Mouse (Mus musculus): Measurements from ENCODE around the gene Cyp2w1. TPM values are rescaled to one million over a fixed set of nuclear protein-coding genes. Genes with fewer than 3 reads are reported as not detected.

The Cyp2w1 gene
- polyA plus RNA-seq, 1 experiment from 2014 or later: 11.5 TPM

DNA sequence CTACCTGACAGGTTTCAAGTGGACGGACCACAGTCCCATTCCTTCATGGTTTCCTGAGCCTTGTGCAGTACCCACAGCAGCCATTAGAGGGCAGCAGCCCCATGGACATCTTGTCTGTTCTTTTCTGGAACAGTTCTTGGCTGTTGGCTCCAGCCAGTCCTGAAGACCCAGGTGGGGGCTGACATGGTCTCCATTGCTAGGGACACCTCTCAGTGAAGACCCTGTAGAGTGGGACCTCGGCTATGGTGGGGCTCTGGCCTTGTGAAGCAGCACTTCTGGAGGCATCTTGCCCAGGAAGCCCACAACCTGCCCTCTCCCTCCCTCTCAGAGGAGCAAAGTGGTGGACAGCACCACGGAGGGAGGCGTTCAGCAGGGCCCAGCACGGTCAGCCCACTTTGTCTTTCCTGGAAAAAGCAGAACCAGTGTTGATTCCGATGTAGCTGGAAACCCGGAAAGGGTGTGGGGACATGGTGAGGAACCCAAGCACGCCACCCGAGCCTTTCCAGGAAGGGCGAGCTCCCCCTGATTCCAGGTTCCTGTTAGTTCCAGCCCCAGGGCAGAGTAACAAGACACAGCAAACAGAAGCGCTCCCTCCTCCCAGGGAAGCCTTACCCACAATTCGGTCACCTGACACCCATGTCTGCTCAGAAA lies 12.0 kb downstream of the Cyp2w1 start:
- Histone ChIP-seq H3K4me3 (ENCODE audit: low read depth, low read length) (no peak overlapping the region), H3K9me3 (ENCODE audit: control insufficient read depth, low read length) (no peaks in the 10 kb centered on the region), H3K4me2 (ENCODE audit: low read depth, low read length) (peak overlapping the region; percentile 36), H3K27me3 (replicated peaks; ENCODE audit: control insufficient read depth, insufficient read depth, low read length) (no peaks in the 10 kb centered on the region), H3K9ac (ENCODE audit: low read depth, low read length) (peak overlapping the region; percentile 34; the same call in 1 of the 2 replicates), H3K36me3 (ENCODE audit: control insufficient read depth, insufficient read depth, low read length) (no peaks in the 10 kb centered on the region), H3K27ac (replicated peaks; ENCODE audit: low read depth, low read length) (peak overlapping the region; percentile 59), H3K4me1 (ENCODE audit: control insufficient read depth, insufficient read depth, low read length) (peaks cover 12% of the 10 kb centered on the region)
- WGBS: 18% methylated on average over 11 of the region's 12 CpGs
- ATAC-seq (ENCODE audit: low read depth) (peak; percentile 67), DNase-seq (ENCODE audit: low spot score) (peak; percentile 86)

GRCm38 (mm10) chr5:139364911-139365571 lies 12.6 kb downstream of the Cyp2w1 start:
- DNase-seq (ENCODE audit: low spot score) (no peak), ATAC-seq (ENCODE audit: low read depth) (0 out of 2 replicates have a peak, but pooled peaks have one; percentile 13)
- Histone ChIP-seq H3K4me2 (ENCODE audit: low read depth, low read length) (peak overlapping the region; percentile 36), H3K27ac (replicated peaks; ENCODE audit: low read depth, low read length) (peak overlapping the region; percentile 59; the same call in 1 of the 2 replicates), H3K36me3 (ENCODE audit: control insufficient read depth, insufficient read depth, low read length) (no peaks in the 10 kb centered on the region), H3K4me3 (ENCODE audit: low read depth, low read length) (no peak overlapping the region), H3K9me3 (ENCODE audit: control insufficient read depth, low read length) (no peaks in the 10 kb centered on the region), H3K9ac (ENCODE audit: low read depth, low read length) (peak overlapping the region; percentile 34; the same call in 1 of the 2 replicates), H3K4me1 (ENCODE audit: control insufficient read depth, insufficient read depth, low read length) (peaks cover 12% of the 10 kb centered on the region), H3K27me3 (replicated peaks; ENCODE audit: control insufficient read depth, insufficient read depth, low read length) (no peaks in the 10 kb centered on the region)
- WGBS: 29% methylated on average over 5 of the region's 5 CpGs

GRCm38 (mm10) chr5:139365827-139366226 lies 13.4 kb downstream of the Cyp2w1 start:
- no peaks in the 10 kb centered on the region for H3K27me3 ChIP-seq (replicated peaks; ENCODE audit: control insufficient read depth, insufficient read depth, low read length)
- no peaks in the 10 kb centered on the region for H3K9me3 ChIP-seq (ENCODE audit: control insufficient read depth, low read length)
- ATAC-seq (ENCODE audit: low read depth): no peak
- 90% methylated on average over 1 of the region's 1 CpGs for WGBS
- no peak overlapping the region for H3K4me2 ChIP-seq (ENCODE audit: low read depth, low read length)
- no peak overlapping the region for H3K27ac ChIP-seq (replicated peaks; ENCODE audit: low read depth, low read length)
- no peak overlapping the region for H3K9ac ChIP-seq (ENCODE audit: low read depth, low read length)
- H3K4me1 ChIP-seq (ENCODE audit: control insufficient read depth, insufficient read depth, low read length): peaks cover 12% of the 10 kb centered on the region
- no peaks in the 10 kb centered on the region for H3K36me3 ChIP-seq (ENCODE audit: control insufficient read depth, insufficient read depth, low read length)
- no peak overlapping the region for H3K4me3 ChIP-seq (ENCODE audit: low read depth, low read length)
- DNase-seq (ENCODE audit: low spot score): no peak

GRCm38 (mm10) chr5:139366484-139366883 lies 14.1 kb downstream of the Cyp2w1 start:
- no peaks in the 10 kb centered on the region for H3K27me3 ChIP-seq (replicated peaks; ENCODE audit: control insufficient read depth, insufficient read depth, low read length)
- DNase-seq (ENCODE audit: low spot score): no peak
- no peak for ATAC-seq (ENCODE audit: low read depth)
- H3K4me3 ChIP-seq (ENCODE audit: low read depth, low read length): no peak overlapping the region
- H3K36me3 ChIP-seq (ENCODE audit: control insufficient read depth, insufficient read depth, low read length): no peaks in the 10 kb centered on the region
- H3K9ac ChIP-seq (ENCODE audit: low read depth, low read length): no peak overlapping the region
- H3K4me1 ChIP-seq (ENCODE audit: control insufficient read depth, insufficient read depth, low read length): peaks cover 14% of the 10 kb centered on the region
- no peaks in the 10 kb centered on the region for H3K9me3 ChIP-seq (ENCODE audit: control insufficient read depth, low read length)
- no peak overlapping the region for H3K27ac ChIP-seq (replicated peaks; ENCODE audit: low read depth, low read length)
- H3K4me2 ChIP-seq (ENCODE audit: low read depth, low read length): no peak overlapping the region
- 76% methylated on average over 11 of the region's 11 CpGs for WGBS

GRCm38 (mm10) chr5:139367884-139368458 lies 15.6 kb downstream of the Cyp2w1 start:
- H3K4me1 ChIP-seq (ENCODE audit: control insufficient read depth, insufficient read depth, low read length): peaks cover 19% of the 10 kb centered on the region
- no peak overlapping the region for H3K4me3 ChIP-seq (ENCODE audit: low read depth, low read length)
- no peak for ATAC-seq (ENCODE audit: low read depth)
- H3K27ac ChIP-seq (replicated peaks; ENCODE audit: low read depth, low read length): no peak overlapping the region
- H3K27me3 ChIP-seq (replicated peaks; ENCODE audit: control insufficient read depth, insufficient read depth, low read length): no peaks in the 10 kb centered on the region
- H3K36me3 ChIP-seq (ENCODE audit: control insufficient read depth, insufficient read depth, low read length): no peaks in the 10 kb centered on the region
- WGBS: 77% methylated on average over 4 of the region's 4 CpGs
- DNase-seq (ENCODE audit: low spot score): no peak
- no peak overlapping the region for H3K4me2 ChIP-seq (ENCODE audit: low read depth, low read length)
- no peaks in the 10 kb centered on the region for H3K9me3 ChIP-seq (ENCODE audit: control insufficient read depth, low read length)
- H3K9ac ChIP-seq (ENCODE audit: low read depth, low read length): no peak overlapping the region

DNA sequence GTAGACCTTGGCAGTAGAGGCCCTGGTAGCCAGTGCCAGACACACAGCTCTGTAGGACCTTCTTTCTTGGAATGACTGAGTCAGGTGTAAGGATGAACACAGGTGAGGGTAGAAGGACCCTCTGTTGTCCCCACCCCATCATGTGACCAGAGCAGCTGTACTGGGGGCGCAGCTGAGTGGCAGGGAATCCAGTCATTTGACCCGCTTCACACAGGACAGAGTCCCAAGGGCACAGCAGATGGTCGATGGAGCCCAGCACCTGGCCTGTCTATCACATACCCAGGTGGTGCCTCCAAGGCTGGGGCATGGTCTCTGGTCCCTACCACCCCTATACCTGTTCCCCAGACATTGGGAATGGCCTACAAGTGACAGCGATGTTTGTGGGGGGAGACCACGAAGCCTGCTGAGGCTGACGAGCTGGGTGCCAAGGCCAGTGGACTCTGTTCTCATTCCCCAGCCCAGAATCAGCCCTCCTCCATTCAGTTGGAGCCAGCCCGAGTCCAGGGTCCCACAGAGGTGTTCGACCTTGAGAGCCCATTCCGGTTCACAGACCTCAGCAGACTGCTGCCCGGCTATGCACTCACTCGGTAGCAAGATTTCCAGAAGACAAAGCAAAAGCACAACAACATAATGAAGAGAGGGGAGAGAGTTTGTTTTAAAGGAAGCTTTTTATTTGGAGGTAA lies 16.4 kb downstream of the Cyp2w1 start:
- no peak for ATAC-seq (ENCODE audit: low read depth)
- whole genome bisulfite sequencing: 81% methylated on average over 11 of the region's 11 CpGs
- peaks cover 19% of the 10 kb centered on the region for H3K4me1 ChIP-seq (ENCODE audit: control insufficient read depth, insufficient read depth, low read length)
- no peaks in the 10 kb centered on the region for H3K36me3 ChIP-seq (ENCODE audit: control insufficient read depth, insufficient read depth, low read length)
- DNase-seq (ENCODE audit: low spot score): peak; percentile 56
- H3K27me3 ChIP-seq (replicated peaks; ENCODE audit: control insufficient read depth, insufficient read depth, low read length): no peaks in the 10 kb centered on the region
- no peak overlapping the region for H3K27ac ChIP-seq (replicated peaks; ENCODE audit: low read depth, low read length)
- no peaks in the 10 kb centered on the region for H3K9me3 ChIP-seq (ENCODE audit: control insufficient read depth, low read length)
- H3K4me2 ChIP-seq (ENCODE audit: low read depth, low read length): no peak overlapping the region
- H3K9ac ChIP-seq (ENCODE audit: low read depth, low read length): no peak overlapping the region
- no peak overlapping the region for H3K4me3 ChIP-seq (ENCODE audit: low read depth, low read length)

DNA sequence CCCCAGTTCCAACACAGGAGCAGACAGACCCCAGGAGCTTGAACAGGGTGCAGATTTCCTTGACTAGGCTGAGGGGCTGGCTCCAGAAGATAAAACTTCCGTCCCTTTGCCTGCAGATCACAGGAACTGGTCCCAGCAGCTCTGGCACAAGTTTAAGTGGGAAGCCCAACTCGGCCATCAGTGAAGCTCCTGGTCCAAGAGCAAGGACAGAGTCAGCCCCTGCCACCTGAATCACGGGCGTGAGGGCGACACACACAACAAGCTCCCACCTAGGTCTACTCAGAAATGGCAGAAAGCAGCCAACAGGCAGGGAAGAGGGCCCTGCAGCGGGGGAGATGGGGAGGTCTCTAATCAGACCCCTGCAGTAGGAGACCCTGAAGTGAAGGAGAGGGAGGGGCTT lies 17.9 kb downstream of the Cyp2w1 start:
- no peaks in the 10 kb centered on the region for H3K36me3 ChIP-seq (ENCODE audit: control insufficient read depth, insufficient read depth, low read length)
- H3K9ac ChIP-seq (ENCODE audit: low read depth, low read length): 0 out of 2 replicates have a peak overlapping the region, but pooled peaks have one; percentile 1
- H3K9me3 ChIP-seq (ENCODE audit: control insufficient read depth, low read length): no peaks in the 10 kb centered on the region
- DNase-seq (ENCODE audit: low spot score): no peak
- no peak for ATAC-seq (ENCODE audit: low read depth)
- no peak overlapping the region for H3K4me2 ChIP-seq (ENCODE audit: low read depth, low read length)
- no peak overlapping the region for H3K4me3 ChIP-seq (ENCODE audit: low read depth, low read length)
- WGBS: 87% methylated on average over 6 of the region's 6 CpGs
- peaks cover 8% of the 10 kb centered on the region; the same call in 1 of the 2 replicates for H3K4me1 ChIP-seq (ENCODE audit: control insufficient read depth, insufficient read depth, low read length)
- H3K27ac ChIP-seq (replicated peaks; ENCODE audit: low read depth, low read length): no peak overlapping the region
- no peaks in the 10 kb centered on the region for H3K27me3 ChIP-seq (replicated peaks; ENCODE audit: control insufficient read depth, insufficient read depth, low read length)

DNA sequence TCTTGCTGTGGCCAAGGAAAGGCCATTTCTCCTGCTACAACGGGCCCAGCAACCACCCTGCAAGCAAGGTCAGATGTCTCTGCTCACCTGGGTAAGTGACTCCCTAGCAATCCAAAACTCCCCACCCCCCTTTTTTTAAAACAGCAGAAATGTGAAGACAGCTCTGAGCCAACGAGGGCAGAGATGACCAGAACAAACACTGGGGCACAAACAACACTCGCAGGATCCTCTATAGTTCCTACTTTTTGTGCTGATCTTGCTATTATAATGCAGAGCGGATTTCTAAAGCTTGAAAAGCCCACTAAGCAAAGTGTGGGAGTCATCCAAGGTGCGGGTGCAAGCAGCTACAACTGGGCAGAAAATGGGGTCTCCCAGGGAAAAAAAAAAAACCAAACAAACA lies 18.7 kb downstream of the Cyp2w1 start:
- DNase-seq (ENCODE audit: low spot score): no peak
- Histone ChIP-seq H3K9me3 (ENCODE audit: control insufficient read depth, low read length) (no peaks in the 10 kb centered on the region), H3K27ac (replicated peaks; ENCODE audit: low read depth, low read length) (peak overlapping the region; percentile 86; the same call in 1 of the 2 replicates), H3K36me3 (ENCODE audit: control insufficient read depth, insufficient read depth, low read length) (no peaks in the 10 kb centered on the region), H3K4me1 (ENCODE audit: control insufficient read depth, insufficient read depth, low read length) (peaks cover 7% of the 10 kb centered on the region; the same call in 1 of the 2 replicates), H3K27me3 (replicated peaks; ENCODE audit: control insufficient read depth, insufficient read depth, low read length) (no peaks in the 10 kb centered on the region), H3K4me3 (ENCODE audit: low read depth, low read length) (peak overlapping the region; percentile 64; the same call in 1 of the 2 replicates), H3K4me2 (ENCODE audit: low read depth, low read length) (peak overlapping the region; percentile 84), H3K9ac (ENCODE audit: low read depth, low read length) (peak overlapping the region; percentile 92)
- WGBS: 64% methylated on average over 5 of the region's 5 CpGs
- no peak for ATAC-seq (ENCODE audit: low read depth)

Measured in embryonic facial prominence, embryonic 14.5 days (tissue).